Mouse (Mus musculus) layer of hippocampus, postnatal 25 days (tissue): ENCODE results near the gene Cdc42. TPM values are rescaled to one million over a fixed set of nuclear protein-coding genes. Genes with fewer than 3 reads are reported as not detected.
A peak's percentile ranks its signal among the peaks of the same experiment; 100 is the strongest.

Source experiments
- DNase-seq, 2 experiments: peaks; one replicate each; pipeline ENCODE4 v3.0.0; 2022; ENCODE audit warnings: mixed read lengths in 2 of 2, low spot score in 1 of 2; ENCODE audit errors: extremely low spot score in 1 of 2
- total RNA-seq, 2 experiments: library from RNA; stranded (reverse); gene quantifications; 2 replicates each; pipeline ENCODE4 v1.2.3; 2021

The Cdc42 gene
- total RNA-seq, 2 experiments from 2014 or later, result 307 to 339 TPM

- no peak for DNase-seq
Measured at GRCm38 (mm10) chr4:137316027-137316770, 41.3 kb downstream of the Cdc42 start.

GRCm38 (mm10) chr4:137315061-137315460, 42.5 kb downstream of the Cdc42 start:
- DNase-seq, result no peak

DNA sequence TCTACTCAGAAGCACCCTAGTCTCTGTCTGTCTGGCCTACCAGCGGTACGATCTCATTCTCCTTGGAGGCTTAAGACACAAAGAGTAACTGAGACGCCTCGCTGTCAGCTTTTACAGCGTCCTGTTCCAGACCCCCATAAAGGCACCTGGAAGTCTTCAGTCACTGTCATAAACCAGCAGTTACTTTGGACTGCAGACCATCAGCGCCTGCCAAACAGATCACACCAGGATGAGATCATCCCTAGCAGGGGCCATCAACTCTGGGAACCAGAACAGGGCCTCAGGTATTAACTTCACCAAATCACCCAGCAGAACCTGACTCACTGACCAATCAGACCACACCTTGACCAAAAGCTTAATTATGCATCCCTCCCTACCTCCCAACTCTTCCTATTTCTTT, 43.0 kb downstream of the Cdc42 start:
- no peak for DNase-seq

DNA sequence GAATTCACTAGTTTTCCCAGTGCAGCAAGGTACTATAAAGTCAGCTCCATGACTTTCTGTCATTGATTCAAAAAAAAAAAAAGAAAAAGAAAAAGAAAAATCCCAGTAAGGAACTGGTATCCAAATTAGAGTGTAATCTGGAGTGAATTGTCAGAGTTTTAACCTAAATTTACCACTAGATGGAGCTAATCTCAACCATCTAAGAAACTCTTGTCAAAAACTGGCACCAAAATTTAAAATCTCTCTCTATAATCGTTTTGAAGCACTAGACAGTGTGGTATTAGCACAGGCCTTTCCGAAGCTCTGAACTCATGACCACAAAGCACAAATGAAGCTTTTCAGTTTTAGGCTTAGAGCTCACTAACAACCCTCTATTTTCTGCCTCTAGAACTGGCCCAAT, 44.0 kb downstream of the Cdc42 start:
- DNase-seq, result no peak

DNA sequence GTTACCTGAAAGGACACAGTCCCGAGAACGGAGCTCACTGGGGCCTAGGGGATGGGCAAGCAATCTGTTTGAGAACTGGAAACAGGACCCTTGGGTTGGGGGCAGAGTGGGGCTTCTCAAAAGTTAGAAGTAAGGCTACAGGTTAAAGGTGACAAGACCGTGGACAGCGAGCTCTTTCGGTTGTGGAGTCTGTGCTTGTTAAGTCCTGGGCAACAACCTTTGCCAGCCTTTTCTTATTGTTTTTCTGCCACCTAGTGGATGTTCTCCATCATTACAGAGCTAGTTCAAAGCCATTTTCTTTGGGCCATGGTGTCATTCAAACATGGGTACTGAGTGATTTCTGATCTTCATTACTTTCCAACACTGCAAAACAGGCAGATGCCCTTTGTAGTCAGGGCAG, 49.1 kb downstream of the Cdc42 start:
- DNase-seq, result no peak

DNA sequence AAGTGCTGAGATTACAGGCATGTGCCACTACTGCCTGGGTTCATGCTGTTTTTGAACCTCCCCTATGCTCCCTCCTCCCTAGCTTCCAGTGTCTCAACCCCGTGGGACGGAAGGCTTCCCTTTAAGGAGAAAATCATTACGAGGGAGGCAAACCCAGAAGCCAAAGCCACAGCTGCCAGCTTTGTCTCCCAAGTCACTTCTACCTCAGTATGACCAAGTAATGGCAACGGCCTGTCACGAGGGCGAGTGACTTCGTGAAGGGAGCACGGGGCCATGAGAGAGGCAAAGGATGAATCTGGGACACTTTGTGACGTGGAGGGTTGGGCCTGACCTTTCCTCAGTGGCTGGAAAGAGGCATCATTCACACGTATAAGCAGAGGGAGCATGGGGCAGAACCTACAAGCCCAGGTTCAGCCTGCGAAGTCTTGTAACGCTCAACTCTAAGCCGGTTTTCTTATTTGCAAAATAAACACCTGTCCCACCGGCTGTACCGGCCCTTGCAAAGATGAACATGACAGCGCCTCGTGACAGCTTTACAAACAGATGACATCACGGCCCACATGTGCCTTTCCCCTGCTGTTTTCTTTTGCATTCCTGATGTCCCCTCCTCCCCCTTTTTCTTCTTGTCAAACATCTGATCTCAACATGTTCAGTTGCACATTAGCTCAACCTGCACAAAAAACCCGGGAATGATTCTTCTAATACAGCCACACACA, 50.4 kb downstream of the Cdc42 start:
- no peak for DNase-seq

DNA sequence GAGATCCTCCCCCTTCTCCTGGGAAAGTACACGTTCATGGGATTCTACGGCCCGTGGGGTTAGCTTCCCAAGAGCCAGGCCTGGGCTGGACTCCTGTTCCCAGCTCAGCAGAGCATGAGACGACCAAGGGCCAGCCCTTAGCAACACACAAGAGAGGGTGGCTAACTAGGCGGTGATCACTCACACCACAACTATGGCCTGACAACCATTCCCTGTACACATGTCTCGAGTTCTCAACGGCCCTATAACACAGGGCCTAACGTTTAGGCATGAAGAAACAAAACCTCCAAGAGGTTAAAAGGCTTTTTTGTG, 51.0 kb downstream of the Cdc42 start:
- DNase-seq, result no peak

DNA sequence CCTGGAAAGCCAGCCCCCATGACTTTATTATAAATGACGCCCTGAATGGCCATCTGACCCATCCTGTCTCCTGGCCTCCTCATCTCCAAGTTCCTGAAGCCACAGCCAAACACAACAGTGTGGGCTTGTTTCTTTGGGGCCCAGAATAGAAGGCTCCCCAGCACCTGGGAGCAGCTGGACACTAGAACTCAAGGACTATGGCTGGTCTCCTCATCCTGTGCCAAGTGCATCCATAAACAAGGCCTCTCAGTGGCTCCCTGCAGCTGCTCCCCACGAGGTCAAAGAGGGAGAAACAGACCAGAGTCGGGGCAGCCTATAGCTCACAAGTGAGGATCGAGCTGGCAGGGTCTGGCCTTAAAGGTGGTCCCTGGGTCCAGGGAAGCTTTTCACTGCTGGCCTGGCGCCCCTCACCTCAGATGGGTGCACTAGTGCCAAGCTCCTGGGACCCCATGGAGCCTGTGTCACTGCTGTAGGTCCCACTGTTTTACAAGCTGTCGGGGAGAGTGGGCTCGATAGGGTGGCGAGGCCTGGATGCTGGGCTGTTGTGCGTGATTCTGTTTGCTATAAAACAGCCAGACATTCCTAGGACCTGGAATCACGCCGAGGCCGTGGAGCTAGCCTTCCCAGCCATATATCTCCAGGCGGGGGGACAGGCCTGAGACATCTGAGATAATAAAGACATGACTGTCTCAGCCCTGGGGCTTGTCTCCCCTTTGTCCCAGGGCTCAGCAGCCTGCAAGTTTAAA, 51.5 kb downstream of the Cdc42 start:
- DNase-seq, result no peak

GRCm38 (mm10) chr4:137305066-137305465, 52.5 kb downstream of the Cdc42 start:
- DNase-seq, result no peak

- no peak for DNase-seq
Measured at GRCm38 (mm10) chr4:137304106-137304505, 53.4 kb downstream of the Cdc42 start.

DNA sequence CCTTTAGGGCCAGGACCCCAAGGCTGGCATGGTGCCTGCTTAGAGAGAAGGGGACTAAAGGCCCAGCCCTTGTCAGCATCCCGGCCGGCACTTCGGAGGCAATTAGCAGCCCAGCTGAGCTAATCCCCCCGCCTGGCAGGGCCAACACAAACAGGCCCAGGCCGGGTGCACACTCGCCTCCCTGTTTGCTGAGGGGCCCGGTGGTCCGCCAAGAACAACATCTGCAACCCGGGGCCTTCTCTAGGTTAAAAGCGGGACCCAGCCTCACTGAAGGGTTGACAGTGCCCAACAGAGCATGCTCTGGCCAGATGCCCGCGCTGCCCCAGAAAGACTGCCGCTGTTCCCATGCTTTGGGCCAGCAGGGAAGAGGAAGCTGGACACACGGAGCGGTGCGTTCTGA, 55.9 kb downstream of the Cdc42 start:
- no peak for DNase-seq

DNA sequence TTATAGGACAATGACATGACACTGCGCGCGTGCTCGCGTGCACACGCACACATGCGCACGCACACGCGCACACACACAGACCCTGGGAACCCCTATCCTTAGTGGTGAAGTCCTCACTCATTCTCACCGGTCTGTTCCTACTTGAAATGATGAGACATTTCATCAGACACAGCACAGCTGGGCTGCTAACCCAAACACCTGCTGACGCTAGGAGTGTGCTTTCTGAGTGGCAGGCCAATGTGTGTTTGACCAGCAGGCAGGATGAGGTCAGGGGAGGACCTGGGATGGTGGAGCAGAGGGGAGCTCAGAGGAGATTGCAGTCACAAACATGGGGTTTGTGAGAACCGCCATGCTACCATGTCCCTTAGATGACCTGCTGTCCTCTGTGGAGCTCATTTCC, 57.3 kb downstream of the Cdc42 start:
- DNase-seq, result no peak

DNA sequence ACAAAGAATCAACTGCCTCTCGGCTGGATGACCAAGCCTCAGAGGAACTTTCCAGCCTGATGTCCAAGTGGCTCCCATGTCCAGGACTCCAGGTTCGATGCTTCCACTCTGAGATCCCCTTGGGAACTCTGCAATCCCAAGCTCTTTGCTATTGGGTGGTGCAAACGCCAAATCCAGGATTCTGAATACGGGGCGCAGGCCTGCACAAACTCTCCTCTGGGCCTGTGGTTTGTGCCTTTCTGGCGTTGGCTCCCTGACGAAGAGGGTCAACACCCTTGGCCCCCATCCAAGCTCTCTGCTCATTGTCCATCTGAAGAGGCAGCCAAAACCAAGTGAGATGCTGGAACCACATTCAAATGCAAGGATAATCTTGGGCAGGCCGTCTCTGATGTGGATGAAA, 59.1 kb downstream of the Cdc42 start:
- no peak for DNase-seq

DNA sequence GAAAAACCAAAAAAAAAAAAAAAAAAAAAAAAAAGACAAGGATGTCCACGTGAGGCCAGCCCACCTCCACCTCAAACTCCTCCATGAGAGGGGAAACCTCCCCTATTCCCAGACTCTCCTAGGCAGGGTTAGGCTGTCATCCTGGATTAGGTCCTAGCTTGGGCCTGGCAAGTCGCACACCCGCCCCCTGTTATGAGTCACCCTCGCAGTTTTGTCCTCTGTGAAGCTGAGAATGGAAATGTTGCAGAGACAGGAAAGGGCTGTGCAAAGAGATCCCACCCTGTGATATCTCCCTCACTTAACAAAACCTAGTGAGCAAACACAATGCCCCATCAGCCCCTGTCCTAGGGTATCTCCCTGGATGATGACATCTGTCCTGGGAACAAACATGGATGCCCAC, 59.9 kb downstream of the Cdc42 start:
- no peak for DNase-seq

DNA sequence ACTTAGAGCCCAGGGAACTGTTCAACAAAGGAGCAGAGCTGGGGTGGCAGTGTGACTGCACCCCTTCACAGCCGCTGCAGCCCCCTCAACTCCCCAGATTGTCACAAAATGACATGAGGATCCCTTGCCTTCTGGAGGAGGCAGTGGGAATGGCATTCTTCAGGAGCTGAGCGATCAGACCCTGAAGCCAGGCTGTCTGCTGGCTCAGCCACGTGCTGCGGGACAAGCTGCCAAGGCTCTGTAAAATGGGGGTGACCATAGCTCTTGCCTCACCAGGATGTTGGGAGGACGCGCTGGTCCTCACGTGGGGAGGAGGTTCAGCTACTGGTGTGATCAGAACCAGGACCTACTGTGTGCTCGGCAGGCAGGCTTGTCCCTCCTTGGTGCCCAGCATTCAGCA, 62.6 kb downstream of the Cdc42 start:
- DNase-seq, result no peak

DNA sequence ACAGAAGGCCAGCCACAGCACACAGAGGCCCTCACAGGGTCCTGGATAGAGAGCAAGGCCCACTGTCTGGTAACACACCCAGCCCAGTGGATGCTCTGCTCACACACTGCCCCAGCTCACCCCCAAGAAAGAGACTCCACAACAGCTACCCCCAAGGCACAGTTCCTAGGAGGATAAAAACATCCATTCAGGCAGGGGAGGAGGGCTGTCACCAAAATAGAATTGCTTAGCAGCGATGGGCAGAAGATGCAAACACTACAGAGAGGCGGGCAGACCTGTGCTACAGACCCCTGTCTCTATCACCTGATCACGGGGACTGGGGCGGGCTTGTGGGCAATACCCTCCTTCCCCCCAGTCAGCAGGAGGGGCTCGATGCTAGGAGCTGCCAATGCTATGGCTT, 63.0 kb downstream of the Cdc42 start:
- no peak for DNase-seq

DNA sequence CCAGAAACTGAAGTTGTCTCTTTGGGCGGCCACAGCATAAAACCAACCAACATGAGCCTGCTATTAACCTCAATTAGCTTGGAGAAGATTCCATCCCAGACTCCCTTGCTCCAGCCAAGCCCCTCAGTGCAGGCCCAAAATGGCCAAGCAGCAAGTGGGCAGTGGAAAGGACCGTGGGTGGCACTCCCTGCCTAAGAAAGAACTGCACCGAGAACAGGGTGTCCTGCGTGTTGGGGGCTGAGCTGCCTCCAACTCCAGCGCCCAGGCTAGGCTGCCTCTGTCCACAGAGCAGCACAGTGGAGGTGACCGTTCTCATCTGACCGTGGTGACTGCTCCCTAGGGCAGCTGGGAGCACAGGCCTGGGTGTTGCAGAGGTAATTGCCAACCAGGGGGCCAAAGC, 63.5 kb downstream of the Cdc42 start:
- no peak for DNase-seq

- no peak for DNase-seq
Measured at GRCm38 (mm10) chr4:137292625-137293024, 64.9 kb downstream of the Cdc42 start.

DNA sequence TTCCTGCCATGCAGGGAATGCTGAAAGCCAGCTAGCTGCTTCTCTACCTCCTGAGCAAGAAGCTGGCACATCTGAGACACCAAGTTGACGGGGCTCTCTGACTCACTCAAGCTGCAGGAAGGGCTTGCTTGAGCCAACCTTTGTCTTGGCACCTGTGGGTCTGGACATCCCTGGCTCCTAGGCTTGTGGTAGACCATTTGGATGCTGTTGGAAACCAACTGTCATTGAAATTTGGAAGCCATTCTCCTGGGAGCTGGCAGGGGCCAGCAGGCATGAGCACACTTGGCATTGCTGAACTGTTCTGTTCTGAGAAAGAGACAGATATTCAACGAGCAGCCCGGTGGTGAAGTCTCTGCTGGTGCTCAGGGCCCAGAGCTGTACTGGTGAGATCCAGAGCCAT, 67.3 kb downstream of the Cdc42 start:
- no peak for DNase-seq

- DNase-seq, result no peak
Measured at GRCm38 (mm10) chr4:137289701-137290100, 67.8 kb downstream of the Cdc42 start.

DNA sequence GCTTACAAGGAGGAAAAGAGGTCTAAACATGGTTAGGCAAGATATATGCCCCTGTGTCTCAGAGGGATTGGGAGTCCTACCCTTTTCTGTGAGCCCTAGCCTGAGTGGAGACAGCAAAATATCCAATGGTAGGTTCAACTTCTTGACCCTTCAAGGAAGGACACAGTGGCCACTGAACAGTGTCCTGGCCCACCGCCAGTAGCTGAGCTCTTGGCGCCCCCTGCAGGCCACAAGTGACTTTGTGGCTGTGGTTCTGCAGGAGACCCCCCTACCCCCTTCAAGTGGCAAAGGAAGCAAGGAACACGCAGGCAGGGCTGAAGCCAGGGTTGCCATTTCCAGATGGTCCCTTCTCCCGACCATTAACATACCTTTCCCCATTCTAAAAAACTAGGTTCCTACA, 69.7 kb downstream of the Cdc42 start:
- DNase-seq, result peak in 1 of 2 experiments; percentile 71

DNA sequence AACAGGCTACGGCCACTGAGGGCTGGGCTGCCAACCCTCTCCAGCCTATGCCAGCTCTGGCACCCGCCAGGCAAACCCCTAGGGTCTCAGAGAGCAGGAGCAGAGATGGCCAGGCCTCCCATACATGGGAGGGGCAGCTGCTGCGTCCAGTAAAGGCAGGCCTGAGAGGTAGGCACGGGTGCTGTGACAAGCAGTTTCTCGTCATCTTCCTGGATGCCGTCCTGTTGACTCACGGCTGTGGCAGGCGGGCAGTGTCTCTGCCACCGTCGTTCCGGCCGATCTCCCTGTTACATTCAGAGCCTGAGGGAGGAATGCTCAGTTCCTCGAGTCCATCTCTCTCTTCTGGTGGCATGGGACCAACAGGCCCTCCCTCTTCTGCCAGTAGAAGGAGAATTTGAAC, 70.3 kb downstream of the Cdc42 start:
- DNase-seq, result no peak
